Mouse (Mus musculus) B cell, adult 67 days (primary cell): ENCODE data around the gene Yme1l1. TPM values are rescaled to one million over a fixed set of nuclear protein-coding genes. Genes with fewer than 3 reads are reported as not detected.

Source experiments
- total RNA-seq, 2 experiments: library from RNA; stranded (reverse); gene quantifications; 4 replicates each; pipeline ENCODE4 v1.2.4; 2023

Yme1l1 gene
- total RNA-seq = 100 to 1,000 TPM; 153 to 155 TPM

GRCm38 (mm10) chr2:23155777-23156607 is at the start of gene Yme1l1, which contains the start of gene Mastl:
Yme1l1 (plus strand) TSS chr2:23156369.
Mastl (minus strand) TSS chr2:23156024.

GRCm38 (mm10) chr2:23207070-23207526 is 50.9 kb downstream of the Yme1l1 start, which contains the start of gene 4931423N10Rik:
4931423N10Rik (plus strand) TSS chr2:23207476.

Other genes starting within 250 kb of the Yme1l1 start
- 100 to 1,000 TPM; 168 TPM for gene Abi1, start 116.1 kb upstream of the Yme1l1 start, total RNA-seq
- gene Acbd5, start 88.2 kb upstream of the Yme1l1 start, total RNA-seq = 10 to 100 TPM; 60.7 to 70.2 TPM
- gene Mastl, start 345 bp upstream of the Yme1l1 start, total RNA-seq = under 1 TPM; 0.27 to 0.41 TPM
- gene 4931423N10Rik, start 51.1 kb downstream of the Yme1l1 start, total RNA-seq = under 1 TPM; 0.30 to 0.78 TPM
- not detected for gene Nxph2, start 164.9 kb downstream of the Yme1l1 start, total RNA-seq